Mouse (Mus musculus) stomach, postnatal 0 days (tissue): ENCODE results near the gene Olfr1278.

Experiments used
- CTCF ChIP-seq: IDR thresholded peaks from 2 replicates; pipeline ENCODE4 v1.5.1; 2016; ENCODE audit warnings: antibody characterized with exemption, low read depth, mild to moderate bottlenecking, moderate library complexity
- EP300 ChIP-seq: optimal IDR thresholded peaks from 2 replicates; pipeline ENCODE3; 2016; ENCODE audit warnings: antibody characterized with exemption

DNA sequence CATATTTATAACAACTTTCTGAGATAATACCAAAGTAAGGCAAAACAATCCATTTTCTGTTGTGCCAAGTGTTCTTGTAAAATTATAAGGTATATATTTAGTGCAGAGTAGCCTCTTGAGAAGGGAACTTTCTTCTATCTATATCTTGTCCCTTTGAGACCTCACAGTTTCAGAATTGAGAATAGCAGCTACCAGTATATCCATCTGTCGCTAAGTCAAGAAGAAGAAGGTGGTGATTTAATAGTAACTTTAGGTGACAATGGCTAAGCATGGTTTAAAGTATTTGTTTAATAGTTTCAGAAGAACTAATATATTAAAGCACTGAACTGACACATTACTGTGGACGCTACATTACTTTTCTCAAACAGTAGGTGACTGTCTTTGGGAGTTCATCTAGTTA, 15.9 kb upstream of the Olfr1278 start, which contains the start of gene Olfr1277:
- TF ChIP-seq CTCF = no peak
- TF ChIP-seq EP300 = no peak
